In the genomic region with DNA sequence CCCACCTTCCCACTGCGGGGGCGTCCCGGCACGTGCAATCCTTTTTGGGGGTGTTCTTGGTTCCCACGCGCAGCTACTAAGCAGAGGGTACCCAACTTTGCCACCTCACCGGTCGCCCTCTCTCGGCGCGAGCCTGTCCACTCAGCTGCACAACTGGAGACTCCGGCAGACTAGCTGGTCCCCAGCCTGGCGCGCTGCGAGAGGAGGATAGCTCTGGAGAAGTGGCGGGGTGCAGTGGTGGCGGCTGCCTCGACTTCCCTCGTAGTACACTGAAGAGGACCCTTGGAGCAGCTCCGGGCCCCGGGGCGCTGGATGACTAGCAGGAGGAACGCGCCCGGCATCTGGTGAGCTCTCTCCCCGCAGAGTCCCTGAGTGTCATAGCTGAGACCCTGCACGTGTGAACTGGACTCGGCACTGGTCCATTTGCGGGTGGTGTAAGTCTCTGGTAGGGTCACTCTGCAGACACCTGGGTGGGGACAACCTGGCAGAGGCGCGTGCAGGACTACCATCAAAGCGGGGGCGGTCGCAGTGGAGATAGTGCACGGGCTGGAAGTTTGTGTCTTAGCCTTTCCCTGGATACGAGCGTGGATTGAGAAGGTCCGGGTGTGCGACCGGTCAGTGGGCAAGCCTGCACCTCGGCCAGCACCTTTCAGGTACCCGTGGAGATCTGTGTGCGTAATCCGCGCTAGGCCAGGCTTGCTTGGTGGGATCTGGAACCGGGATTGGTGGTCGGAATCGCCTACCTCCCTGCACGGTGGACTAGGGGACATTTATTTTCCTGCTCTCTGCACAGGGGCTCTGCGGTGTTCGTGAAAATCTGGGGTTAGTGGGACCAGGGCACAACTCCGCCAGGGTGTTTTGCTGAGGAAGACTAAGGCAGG, we compare ENCODE assay signal across 7 mouse cellular contexts. TPM values are rescaled to one million over a fixed set of nuclear protein-coding genes. Genes with fewer than 3 reads are reported as not detected.
DNase-seq lines count a peak whose midpoint lies in the region; ATAC-seq and TF ChIP-seq lines count a peak whose summit lies in the region.

No protein-coding gene starts in this region.

- no peak for TF ChIP-seq RAD21 in CH12.LX (IDR thresholded peaks at IDR 0.05; ENCODE audit: low read depth, low read length)

- no peak overlapping the region for H3K27ac ChIP-seq in CH12.LX (ENCODE audit: insufficient read depth, low read depth)
- H3K27ac ChIP-seq in cortical plate, adult 2 months (ENCODE audit: insufficient read depth, low read length): no peak overlapping the region
- H3K27ac ChIP-seq in heart, embryonic 11.5 days (ENCODE audit: low read depth, low read length): no peak overlapping the region
- peak overlapping the region; percentile 63; the same call in 1 of the 2 replicates for H3K27ac ChIP-seq in kidney, postnatal 0 days
- H3K27ac ChIP-seq in small intestine, adult 2 months (ENCODE audit: insufficient read depth, low read depth, low read length): peak overlapping the region; percentile 63

- H3K27me3 ChIP-seq in CH12.LX (replicated peaks): peaks cover 4% of the 10 kb centered on the region
- no peaks in the 10 kb centered on the region for H3K27me3 ChIP-seq in heart, embryonic 11.5 days (ENCODE audit: control insufficient read depth, insufficient read depth, low read length)
- H3K27me3 ChIP-seq in kidney, postnatal 0 days (ENCODE audit: insufficient read depth, low read length): no peaks in the 10 kb centered on the region
- H3K27me3 ChIP-seq in small intestine, adult 2 months (ENCODE audit: control insufficient read depth, insufficient read depth, low read length): no peaks in the 10 kb centered on the region

- DNase-seq in CH12.LX (ENCODE audit: extremely low read depth) (no peak), NIH3T3 (ENCODE audit: low read depth) (peak; percentile 30)
- no peak for DNase-seq in kidney, postnatal 0 days (ENCODE audit: low spot score)
- peak; percentile 32 for DNase-seq in lung, postnatal 10 days

- peak overlapping the region; percentile 77 for H3K4me2 ChIP-seq in CH12.LX (ENCODE audit: insufficient read depth, low read depth, poor library complexity, severe bottlenecking)
- peak overlapping the region; percentile 100 for H3K4me2 ChIP-seq in heart, embryonic 11.5 days
- peak overlapping the region; percentile 96 for H3K4me2 ChIP-seq in kidney, postnatal 0 days (ENCODE audit: low read length)

- TF ChIP-seq POLR2A in CH12.LX (IDR thresholded peaks at IDR 0.05; ENCODE audit: low read depth, low read length): no peak
- no peak for TF ChIP-seq POLR2A in cortical plate, adult 2 months (IDR thresholded peaks at IDR 0.05; ENCODE audit: extremely low read depth, insufficient read depth, low read length)
- no peak; the same call in 1 of the 2 replicates for TF ChIP-seq POLR2A in small intestine, adult 2 months (IDR thresholded peaks at IDR 0.05; ENCODE audit: low read depth, low read length)

- no peaks in the 10 kb centered on the region for H3K9me3 ChIP-seq in CH12.LX (replicated peaks; ENCODE audit: low read length)
- H3K9me3 ChIP-seq in heart, embryonic 11.5 days (replicated peaks; ENCODE audit: control insufficient read depth, low read length): no peaks in the 10 kb centered on the region
- H3K9me3 ChIP-seq in kidney, postnatal 0 days (replicated peaks; ENCODE audit: low read length): no peaks in the 10 kb centered on the region

- peak; percentile 43 for ATAC-seq in heart, embryonic 11.5 days (replicated peaks; ENCODE audit: insufficient number of reproducible peaks, low FRiP score, low TSS enrichment)
- peak; percentile 63 for ATAC-seq in kidney, postnatal 0 days (replicated peaks; ENCODE audit: low FRiP score, low read depth)

- dilution Hi-C loops in CH12.LX (cut with MboI; ENCODE audit: extremely low pct_ligation_motif_present, extremely low pct_unique_long_range_greater_than_20kb, low sequenced_read_pairs): no loop called here

- in situ Hi-C loops in CH12.LX (cut with MboI; ENCODE audit: low pct_ligation_motif_present, low pct_unique_long_range_greater_than_20kb, low sequenced_read_pairs): loop anchor here (10.0 to 25.0 kb wide), 4 partner anchors 190 to 467 kb away; no protein-coding TSS in a partner anchor

- H3K4me1 ChIP-seq in CH12.LX (ENCODE audit: control insufficient read depth in 1 of 2, insufficient read depth in 2 of 2): peaks cover 9 to 16% of the 10 kb centered on the region in 2 experiments
- H3K4me1 ChIP-seq in cortical plate, adult 2 months (ENCODE audit: control insufficient read depth, insufficient read depth, low read length): no peaks in the 10 kb centered on the region; the same call in 1 of the 2 replicates
- peaks cover 11% of the 10 kb centered on the region; the same call in 1 of the 2 replicates for H3K4me1 ChIP-seq in heart, embryonic 11.5 days (ENCODE audit: control insufficient read depth, insufficient read depth, low read length)
- H3K4me1 ChIP-seq in kidney, postnatal 0 days (replicated peaks; ENCODE audit: insufficient read depth, low read length): no peaks in the 10 kb centered on the region
- H3K4me1 ChIP-seq in small intestine, adult 2 months (ENCODE audit: control insufficient read depth, insufficient read depth, insufficient read length, low read length): peaks cover 10% of the 10 kb centered on the region; the same call in 1 of the 2 replicates

- no peaks in the 10 kb centered on the region for H3K79me2 ChIP-seq in CH12.LX (replicated peaks; ENCODE audit: control insufficient read depth, extremely low read depth, insufficient read depth, poor library complexity, severe bottlenecking)

- H3K36me3 ChIP-seq in CH12.LX (replicated peaks in 1 of 2; ENCODE audit: control insufficient read depth in 1 of 2, insufficient read depth in 1 of 2, low read length in 1 of 2): no peaks in the 10 kb centered on the region
- no peaks in the 10 kb centered on the region for H3K36me3 ChIP-seq in heart, embryonic 11.5 days (ENCODE audit: control insufficient read depth, insufficient read depth, low read length)
- no peaks in the 10 kb centered on the region for H3K36me3 ChIP-seq in kidney, postnatal 0 days (ENCODE audit: insufficient read depth, low read length)
- H3K36me3 ChIP-seq in small intestine, adult 2 months (ENCODE audit: control insufficient read depth, insufficient read depth, low read length): peaks cover 7% of the 10 kb centered on the region

- H3K9ac ChIP-seq in CH12.LX (ENCODE audit: insufficient read depth, low read depth): no peak overlapping the region
- H3K9ac ChIP-seq in heart, embryonic 11.5 days (ENCODE audit: low read depth, low read length): peak overlapping the region; percentile 69
- H3K9ac ChIP-seq in kidney, postnatal 0 days (ENCODE audit: low read depth, low read length): peak overlapping the region; percentile 58

- peak overlapping the region in 2 of 3 experiments; percentile 46 to 48 for H3K4me3 ChIP-seq in CH12.LX (replicated peaks in 1 of 3; ENCODE audit: low read depth in 2 of 3, low read length in 2 of 3, poor library complexity in 1 of 3)
- peak overlapping the region; percentile 57 for H3K4me3 ChIP-seq in cortical plate, adult 2 months (ENCODE audit: insufficient read depth, low read length)
- peak overlapping the region; percentile 60 for H3K4me3 ChIP-seq in heart, embryonic 11.5 days (ENCODE audit: low read depth, low read length)
- H3K4me3 ChIP-seq in kidney, postnatal 0 days (replicated peaks; ENCODE audit: low read depth, low read length): peak overlapping the region; percentile 69
- peak overlapping the region; percentile 95 for H3K4me3 ChIP-seq in small intestine, adult 2 months (ENCODE audit: low read depth, low read length)

- WGBS in heart, embryonic 11.5 days (ENCODE audit: insufficient replicate concordance): under 1% methylated on average over 52 of the region's 52 CpGs
- under 1% methylated on average over 52 of the region's 52 CpGs for WGBS in kidney, postnatal 0 days
- WGBS in small intestine, adult 2 months: under 1% methylated on average over 52 of the region's 52 CpGs

- TF ChIP-seq CTCF in CH12.LX (conservative IDR thresholded peaks at IDR 0.05 in 1 of 2, IDR thresholded peaks at IDR 0.05 in 1 of 2; ENCODE audit: low read depth in 2 of 2, low read length in 2 of 2): no peak
- TF ChIP-seq CTCF in cortical plate, adult 2 months (IDR thresholded peaks at IDR 0.05; ENCODE audit: extremely low read depth, insufficient read depth, low read length): no peak
- peak; percentile 37 for TF ChIP-seq CTCF in kidney, postnatal 0 days (IDR thresholded peaks at IDR 0.05; ENCODE audit: low read depth)
- TF ChIP-seq CTCF in small intestine, adult 2 months (IDR thresholded peaks at IDR 0.05; ENCODE audit: extremely low read depth, insufficient read length, insufficient replicate concordance, low read depth, low read length): no peak

- no peak for TF ChIP-seq EP300 in CH12.LX (IDR thresholded peaks at IDR 0.05; ENCODE audit: low read length)

TF ChIP-seq in CH12.LX, 34 proteins besides CTCF, POLR2A, EP300 and RAD21:
- no peak for TF ChIP-seq JUND (conservative IDR thresholded peaks at IDR 0.05; ENCODE audit: low read depth, low read length)
- 0 out of 2 replicates have a peak, but pooled peaks have one; percentile 43 for TF ChIP-seq BHLHE40 (IDR thresholded peaks at IDR 0.05; ENCODE audit: low read depth, low read length)

RNA-seq across cellular contexts. Expression of a gene that starts 0.6 kb away (rescaled TPM):
- 0.17 TPM in 2 replicates for total RNA-seq in CH12.LX (2012; rRNA removed)
- total RNA-seq in CH12.LX (2014; rRNA removed): 0.15 and 0.17 TPM in 2 replicates
- 0.27 and 0.49 TPM in 2 replicates for polyA plus RNA-seq in CH12.LX (2012; ENCODE audit: insufficient read length, low read depth)
- 7.8 and 9.0 TPM in 2 replicates for polyA plus RNA-seq in cortical plate, adult 2 months (2012; rRNA removed)
- 2.9 and 3.8 TPM in 2 replicates for polyA plus RNA-seq in heart, embryonic 11.5 days (2014; fragmentation: Nextera tagmentation; extraction: Ambion mirVana)
- 21.0 and 22.1 TPM in 2 replicates for polyA plus RNA-seq in kidney, postnatal 0 days (2015; fragmentation: Nextera tagmentation; extraction: Ambion mirVana)
- polyA plus RNA-seq in small intestine, adult 2 months (2012; rRNA removed): 6.5 and 18.7 TPM in 2 replicates

Comparison
In these comparisons a context has a peak if more than half of its experiments do, and no peak if none do; other contexts are left out.
1. DNase-seq: peak in NIH3T3 (single experiment) and lung, postnatal 10 days (single experiment); none in CH12.LX (single experiment) and kidney, postnatal 0 days (single experiment).
2. H3K27ac ChIP-seq: peak in kidney, postnatal 0 days (single experiment) and small intestine, adult 2 months (single experiment); none in CH12.LX (single experiment), cortical plate, adult 2 months (single experiment) and heart, embryonic 11.5 days (single experiment).
3. Peak in every context shown above with its lines, with median percentiles within 50 percentile points of each other: H3K4me2 ChIP-seq and H3K4me3 ChIP-seq.